Mouse (Mus musculus): ENCODE results near the gene Kcnq1. TPM values are rescaled to one million over a fixed set of nuclear protein-coding genes. Genes with fewer than 3 reads are reported as not detected.

Kcnq1 gene
- polyA plus RNA-seq, 1 experiment from 2014 or later, result 0.63 TPM

DNA sequence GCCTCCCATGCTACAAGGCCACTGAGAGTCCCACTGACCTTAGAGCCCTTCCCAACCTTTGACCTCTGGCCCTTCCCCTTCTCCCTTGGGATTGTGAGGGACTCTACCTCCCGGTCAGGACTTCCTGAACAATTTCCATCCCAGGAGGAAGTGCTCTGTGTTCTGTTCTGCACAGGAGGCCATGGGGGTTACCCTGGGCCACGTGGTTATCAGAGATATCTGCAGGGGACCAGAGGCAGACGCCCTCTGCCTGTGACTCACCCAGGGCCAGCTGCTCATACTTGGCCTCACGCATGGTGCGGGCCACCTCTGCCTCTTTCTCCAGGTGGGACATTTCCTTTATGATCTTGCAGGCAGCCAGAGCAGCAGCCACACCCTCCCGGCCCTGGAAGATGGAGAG lies 24.1 kb upstream of the Kcnq1 start:
- H3K27ac ChIP-seq (ENCODE audit: low read depth), result no peak overlapping the region
- no peak for ATAC-seq
- no peak for DNase-seq
- no peaks in the 10 kb centered on the region for H3K9me3 ChIP-seq (ENCODE audit: low read length)
- no peak overlapping the region for H3K9ac ChIP-seq (replicated peaks)
- WGBS (ENCODE audit: insufficient replicate concordance), result 44% methylated on average over 6 of the region's 6 CpGs
- no peaks in the 10 kb centered on the region for H3K27me3 ChIP-seq (ENCODE audit: insufficient read depth, low read length)
- H3K4me2 ChIP-seq (ENCODE audit: low read depth, low read length), result no peak overlapping the region
- no peaks in the 10 kb centered on the region for H3K4me1 ChIP-seq (ENCODE audit: insufficient read depth)
- TF ChIP-seq EP300 (IDR thresholded peaks at IDR 0.05; ENCODE audit: low read depth), result no peak
- no peak for TF ChIP-seq CTCF (IDR thresholded peaks at IDR 0.05; ENCODE audit: low read depth)
- H3K4me3 ChIP-seq (ENCODE audit: low read depth, low read length), result no peak overlapping the region
- H3K36me3 ChIP-seq (replicated peaks; ENCODE audit: insufficient read depth, low read length), result no peaks in the 10 kb centered on the region

DNA sequence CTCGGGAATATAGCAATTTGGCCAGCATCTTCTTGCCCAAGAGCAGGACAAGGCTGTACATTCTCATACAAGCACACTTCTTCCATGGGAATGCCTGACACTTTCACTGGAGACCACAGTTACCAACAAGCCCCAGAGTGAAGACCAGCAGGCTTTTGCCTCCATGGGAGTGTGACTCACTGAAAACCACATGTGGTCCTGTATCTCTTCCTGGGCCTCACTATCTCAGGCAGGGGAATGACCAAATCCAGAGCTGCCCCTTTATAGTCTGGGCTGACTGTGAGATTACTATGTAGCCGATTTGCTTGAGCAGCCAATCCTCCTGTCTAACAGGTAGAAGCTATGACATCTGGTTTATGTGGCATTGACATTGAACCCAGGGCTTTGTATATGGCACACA lies 22.5 kb upstream of the Kcnq1 start:
- Histone ChIP-seq H3K4me3 (ENCODE audit: low read depth, low read length) (no peak overlapping the region), H3K4me2 (ENCODE audit: low read depth, low read length) (no peak overlapping the region), H3K36me3 (replicated peaks; ENCODE audit: insufficient read depth, low read length) (no peaks in the 10 kb centered on the region), H3K27ac (ENCODE audit: low read depth) (no peak overlapping the region), H3K27me3 (ENCODE audit: insufficient read depth, low read length) (no peaks in the 10 kb centered on the region), H3K4me1 (ENCODE audit: insufficient read depth) (no peaks in the 10 kb centered on the region), H3K9me3 (ENCODE audit: low read length) (no peaks in the 10 kb centered on the region), H3K9ac (replicated peaks) (no peak overlapping the region)
- DNase-seq, result no peak
- ATAC-seq, result no peak
- 57% methylated on average over 2 of the region's 2 CpGs for WGBS (ENCODE audit: insufficient replicate concordance)
- TF ChIP-seq CTCF (IDR thresholded peaks at IDR 0.05; ENCODE audit: low read depth) (no peak), EP300 (IDR thresholded peaks at IDR 0.05; ENCODE audit: low read depth) (no peak)

DNA sequence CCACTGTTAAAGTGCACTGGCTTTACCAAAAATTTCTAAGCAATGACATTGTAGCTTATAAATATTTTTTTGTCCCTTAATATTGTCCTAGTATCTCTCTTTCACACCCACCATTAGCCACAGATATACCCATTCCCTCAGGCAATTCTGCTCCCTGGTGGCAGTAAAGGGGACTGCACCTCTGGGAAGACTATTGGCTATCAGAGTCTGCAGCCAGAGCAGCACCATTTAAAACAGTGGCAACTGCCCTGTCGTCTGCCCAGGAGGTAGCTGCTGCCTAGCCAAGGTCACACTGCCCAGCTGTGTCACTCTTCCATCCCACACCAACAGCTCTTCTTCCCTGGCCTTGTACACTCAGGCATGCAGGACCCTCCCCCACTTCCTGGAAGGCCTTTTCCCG lies 19.8 kb upstream of the Kcnq1 start:
- Histone ChIP-seq H3K4me3 (ENCODE audit: low read depth, low read length) (no peak overlapping the region), H3K27me3 (ENCODE audit: insufficient read depth, low read length) (no peaks in the 10 kb centered on the region), H3K9me3 (ENCODE audit: low read length) (no peaks in the 10 kb centered on the region), H3K9ac (replicated peaks) (no peak overlapping the region), H3K36me3 (replicated peaks; ENCODE audit: insufficient read depth, low read length) (no peaks in the 10 kb centered on the region), H3K4me1 (ENCODE audit: insufficient read depth) (no peaks in the 10 kb centered on the region), H3K27ac (ENCODE audit: low read depth) (no peak overlapping the region), H3K4me2 (ENCODE audit: low read depth, low read length) (no peak overlapping the region)
- ATAC-seq, result peak; percentile 56; the same call in 1 of the 2 replicates
- TF ChIP-seq CTCF (IDR thresholded peaks at IDR 0.05; ENCODE audit: low read depth) (peak; percentile 95), EP300 (IDR thresholded peaks at IDR 0.05; ENCODE audit: low read depth) (no peak)
- peak; percentile 78 for DNase-seq
- WGBS (ENCODE audit: insufficient replicate concordance), result 48% methylated on average over 2 of the region's 2 CpGs

DNA sequence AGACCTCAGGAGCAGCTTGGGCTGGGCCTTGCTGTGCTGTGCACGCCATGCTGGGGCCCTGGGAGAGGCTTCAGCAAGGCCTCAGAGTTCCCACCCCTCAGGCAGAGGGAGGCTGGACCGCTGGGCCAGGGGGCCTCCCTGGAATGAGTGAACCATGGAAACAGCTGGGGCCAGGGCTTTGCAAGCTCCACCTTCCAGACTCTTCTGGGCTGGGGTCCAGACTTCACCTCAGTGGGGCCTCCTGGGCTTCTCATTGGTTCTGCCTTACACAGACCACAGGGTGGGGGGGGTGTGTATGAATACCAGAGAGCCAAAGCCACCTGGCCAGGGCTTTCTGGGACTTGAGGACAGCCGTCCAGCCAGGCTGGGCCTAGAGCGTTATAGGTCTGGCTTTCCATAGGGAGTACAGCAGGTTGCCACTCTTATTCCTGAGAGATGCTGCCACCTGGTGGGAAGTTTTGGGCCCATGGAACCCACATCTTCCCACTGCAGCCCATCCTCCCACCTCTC lies 19.0 kb upstream of the Kcnq1 start:
- no peaks in the 10 kb centered on the region for H3K4me1 ChIP-seq (ENCODE audit: insufficient read depth)

DNA sequence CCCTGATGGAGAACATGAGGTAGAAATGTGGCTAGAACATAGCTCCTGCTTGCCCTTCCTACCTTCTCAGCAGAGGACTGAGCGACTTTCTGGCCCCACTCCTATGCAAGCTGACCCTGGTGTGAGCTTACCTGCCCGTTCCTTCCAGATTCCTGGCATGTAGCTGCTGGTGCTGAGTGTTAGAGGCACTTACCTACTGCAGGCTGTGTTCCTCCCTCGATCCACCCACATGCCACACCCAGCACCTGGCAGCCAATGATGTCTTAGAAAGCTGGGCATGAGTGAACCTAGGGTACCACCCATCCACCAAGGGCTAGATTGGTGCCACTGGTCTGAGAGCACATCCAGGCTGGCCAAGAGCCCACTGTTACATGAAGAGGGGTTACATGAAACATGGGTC lies 12.3 kb upstream of the Kcnq1 start:
- Histone ChIP-seq H3K9me3 (ENCODE audit: low read length) (no peaks in the 10 kb centered on the region), H3K4me1 (ENCODE audit: insufficient read depth) (no peaks in the 10 kb centered on the region), H3K36me3 (replicated peaks; ENCODE audit: insufficient read depth, low read length) (no peaks in the 10 kb centered on the region), H3K4me3 (ENCODE audit: low read depth, low read length) (no peak overlapping the region), H3K4me2 (ENCODE audit: low read depth, low read length) (no peak overlapping the region), H3K9ac (replicated peaks) (no peak overlapping the region), H3K27me3 (ENCODE audit: insufficient read depth, low read length) (0 out of 2 replicates have a peak, but pooled peaks cover 7% of the 10 kb centered on the region), H3K27ac (ENCODE audit: low read depth) (no peak overlapping the region)
- 58% methylated on average over 3 of the region's 3 CpGs for WGBS (ENCODE audit: insufficient replicate concordance)
- ATAC-seq, result no peak
- TF ChIP-seq CTCF (IDR thresholded peaks at IDR 0.05; ENCODE audit: low read depth) (no peak), EP300 (IDR thresholded peaks at IDR 0.05; ENCODE audit: low read depth) (no peak)
- no peak for DNase-seq

More for the DNA sequence above, 19.0 kb upstream of the Kcnq1 start:
- ATAC-seq (0 out of 2 replicates have a peak, but pooled peaks have one; percentile 15), DNase-seq (peak; percentile 53)
- Histone ChIP-seq H3K36me3 (replicated peaks; ENCODE audit: insufficient read depth, low read length) (no peaks in the 10 kb centered on the region), H3K27me3 (ENCODE audit: insufficient read depth, low read length) (no peaks in the 10 kb centered on the region), H3K27ac (ENCODE audit: low read depth) (no peak overlapping the region), H3K9me3 (ENCODE audit: low read length) (no peaks in the 10 kb centered on the region), H3K9ac (replicated peaks) (no peak overlapping the region), H3K4me2 (ENCODE audit: low read depth, low read length) (no peak overlapping the region), H3K4me3 (ENCODE audit: low read depth, low read length) (no peak overlapping the region)
- 50% methylated on average over 4 of the region's 4 CpGs for WGBS (ENCODE audit: insufficient replicate concordance)
- peak; percentile 65 for TF ChIP-seq CTCF (IDR thresholded peaks at IDR 0.05; ENCODE audit: low read depth)
- no peak for TF ChIP-seq EP300 (IDR thresholded peaks at IDR 0.05; ENCODE audit: low read depth)

DNA sequence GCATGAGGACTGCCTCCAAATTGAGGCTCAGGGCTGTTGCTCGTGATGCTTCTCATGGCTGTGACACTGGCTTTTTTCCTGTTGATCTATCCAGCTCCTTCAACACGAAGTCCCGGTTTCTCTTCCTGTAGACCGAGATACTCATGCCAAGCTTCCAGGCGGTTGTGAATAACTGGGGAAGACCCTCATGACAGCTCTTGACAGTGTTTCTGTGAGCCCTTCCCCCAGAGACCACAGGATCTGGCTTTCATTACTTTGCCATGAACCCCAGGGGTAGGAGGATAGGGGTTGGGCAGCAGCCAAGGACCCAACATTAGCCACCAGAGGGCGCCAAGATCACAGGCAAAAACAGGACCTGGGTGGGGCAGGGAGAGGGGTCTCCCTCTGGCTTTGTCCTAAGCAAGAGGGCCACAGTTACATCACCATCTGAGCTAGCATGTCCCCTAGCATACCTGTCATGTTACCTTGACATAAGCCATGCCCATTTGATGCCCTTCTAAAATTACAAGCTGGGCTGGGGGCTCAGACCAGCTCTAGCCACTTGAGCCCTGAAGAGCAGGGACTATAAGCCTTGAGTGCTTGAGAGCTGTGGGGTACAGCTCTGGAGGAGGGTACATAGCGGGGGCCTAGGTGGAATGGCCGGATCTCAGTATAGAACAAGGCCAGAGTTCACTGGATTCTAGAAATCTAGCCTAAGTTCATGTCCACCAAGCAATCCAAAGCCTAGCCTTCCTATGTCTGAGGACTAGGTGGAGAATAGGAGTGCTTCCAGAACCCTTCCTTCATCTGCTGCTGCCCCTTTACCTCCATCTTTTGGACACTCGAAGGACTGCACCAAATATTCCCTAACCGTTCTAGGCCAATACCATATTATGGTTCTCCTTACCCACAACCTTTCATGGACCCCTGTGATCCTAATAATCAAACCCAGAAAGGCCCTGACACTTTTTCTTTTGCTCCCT lies 11.3 kb upstream of the Kcnq1 start, which contains the start of gene Trpm5:
Gene Trpm5, minus strand, starts transcription at position 51 of the 962 bp plus-strand sequence.
- Histone ChIP-seq H3K4me1 (ENCODE audit: insufficient read depth) (no peaks in the 10 kb centered on the region), H3K27ac (ENCODE audit: low read depth) (no peak within 1 kb of the TSS), H3K27me3 (ENCODE audit: insufficient read depth, low read length) (0 out of 2 replicates have a peak, but pooled peaks cover 7% of the 10 kb centered on the region), H3K4me3 (ENCODE audit: low read depth, low read length) (no peak within 1 kb of the TSS), H3K9ac (replicated peaks) (no peak within 1 kb of the TSS), H3K4me2 (ENCODE audit: low read depth, low read length) (no peak within 1 kb of the TSS), H3K9me3 (ENCODE audit: low read length) (no peaks in the 10 kb centered on the region), H3K36me3 (replicated peaks; ENCODE audit: insufficient read depth, low read length) (no peaks in the 10 kb centered on the region)
- ATAC-seq, result no peak
- WGBS (ENCODE audit: insufficient replicate concordance), result 42% methylated on average over 10 of the region's 10 CpGs
- peak; percentile 72 for DNase-seq
- TF ChIP-seq CTCF (IDR thresholded peaks at IDR 0.05; ENCODE audit: low read depth), result peak; percentile 85
- TF ChIP-seq EP300 (IDR thresholded peaks at IDR 0.05; ENCODE audit: low read depth), result no peak
